Mouse (Mus musculus) urinary bladder, adult 2 months (tissue): ENCODE results near the gene Tmprss7. TPM values are rescaled to one million over a fixed set of nuclear protein-coding genes. Genes with fewer than 3 reads are reported as not detected.

ENCODE experiments used
- DNase-seq: peaks from one replicate; pipeline ENCODE4 v3.0.0; 2022; ENCODE audit warnings: low spot score
- polyA plus RNA-seq: library from polyadenylated mRNA; depleted of rRNA; stranded (reverse); fragments of >200 nt; gene quantifications from 2 replicates; pipeline ENCODE4 v1.2.3, GENCODE M21; 2012

Tmprss7 gene
- polyA plus RNA-seq, 1 experiment = 0.22 TPM

DNA sequence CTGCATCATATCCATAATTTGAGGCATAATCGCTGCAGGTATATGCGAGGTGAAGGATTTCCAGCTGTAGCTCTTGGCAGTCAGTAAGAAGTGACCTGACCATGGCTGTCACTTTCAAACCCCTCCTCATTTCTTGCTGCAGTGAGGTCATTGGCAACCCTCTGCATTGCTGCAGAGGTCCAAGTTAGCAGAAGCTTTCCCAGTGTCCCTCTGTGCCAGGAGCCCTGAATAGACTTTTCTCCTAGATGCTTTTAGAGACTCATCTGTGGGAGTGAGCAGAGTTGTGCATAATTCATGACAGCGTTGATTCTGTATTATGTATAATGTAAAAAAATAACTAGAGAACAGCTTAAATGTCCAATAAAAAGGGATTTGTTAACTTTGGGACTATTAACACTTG lies 8.2 kb downstream of the Tmprss7 start:
- DNase-seq = no peak

DNA sequence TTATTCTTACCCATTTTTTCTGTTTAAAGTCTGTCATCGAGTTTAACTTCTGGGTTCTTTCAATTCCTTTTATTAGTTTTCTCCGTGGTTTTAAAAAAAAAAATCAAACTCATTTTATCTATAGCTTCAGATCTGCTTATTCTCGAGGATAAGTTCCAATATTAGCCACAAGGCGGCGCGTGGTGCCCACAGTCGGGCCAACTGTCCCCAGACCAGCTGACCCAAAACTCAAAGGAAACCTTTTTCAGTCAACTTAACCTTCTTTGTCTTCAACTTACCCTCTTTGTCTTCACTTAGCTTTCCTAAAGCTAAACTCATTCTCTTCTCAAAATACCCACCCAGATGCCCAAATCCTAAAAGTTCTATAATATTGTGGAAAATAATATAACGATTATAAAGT lies 8.6 kb downstream of the Tmprss7 start:
- DNase-seq = peak; percentile 26

DNA sequence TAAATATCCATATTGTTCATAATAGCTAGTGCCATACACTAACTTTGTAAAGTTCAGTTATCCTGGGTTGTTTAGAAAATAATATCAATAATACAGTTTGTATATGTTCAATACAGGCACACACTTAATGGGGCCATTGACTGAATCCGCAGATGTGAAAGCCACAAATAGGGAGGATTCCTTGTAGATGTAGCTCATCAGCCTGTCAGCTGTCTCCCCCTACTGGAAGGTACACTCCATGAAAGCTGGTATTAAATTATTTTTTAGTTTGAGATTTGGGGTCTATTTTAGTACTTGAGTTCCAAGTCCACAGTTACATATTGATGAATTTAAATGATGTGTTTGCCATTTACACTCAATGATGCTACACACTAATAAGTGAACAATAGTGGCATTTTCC lies 17.0 kb downstream of the Tmprss7 start:
- DNase-seq = no peak

DNA sequence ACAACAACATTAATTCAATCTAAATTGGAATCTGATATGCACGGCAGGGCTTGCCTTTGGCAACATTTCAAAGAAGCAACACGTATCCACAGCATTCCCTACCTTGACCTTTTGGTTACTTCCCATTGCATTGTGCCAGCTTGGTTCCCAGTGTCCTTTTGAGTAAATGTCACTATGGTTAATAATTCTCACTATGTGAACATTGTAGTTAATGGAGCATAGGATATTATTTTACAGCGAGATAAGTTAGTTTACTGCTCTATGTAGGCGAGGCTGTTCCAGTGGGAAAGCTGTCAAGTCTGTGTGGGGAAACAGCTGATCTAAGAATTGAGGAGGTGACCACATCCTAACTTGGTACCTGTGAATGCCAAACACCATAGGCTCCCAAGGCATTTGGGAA lies 23.5 kb downstream of the Tmprss7 start:
- DNase-seq = no peak

DNA sequence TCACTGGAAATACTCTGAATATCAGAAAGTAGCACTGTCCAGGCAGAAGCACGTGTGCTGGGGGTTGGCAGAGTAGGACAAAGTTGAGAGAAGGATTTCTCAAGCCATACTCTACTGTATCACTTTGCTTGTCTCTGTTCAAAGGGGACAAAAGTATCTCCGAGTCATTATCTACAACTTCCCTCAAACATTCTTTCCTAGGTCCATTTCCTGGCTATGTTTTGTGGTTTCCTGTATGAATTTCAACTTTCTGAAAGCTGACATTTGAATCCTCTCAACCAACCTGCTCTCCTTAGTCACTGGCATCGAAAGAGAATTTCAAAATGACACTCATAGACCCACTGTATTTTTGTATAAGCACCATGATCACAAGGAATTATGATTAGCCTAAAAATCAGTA lies 25.3 kb downstream of the Tmprss7 start:
- DNase-seq = no peak

DNA sequence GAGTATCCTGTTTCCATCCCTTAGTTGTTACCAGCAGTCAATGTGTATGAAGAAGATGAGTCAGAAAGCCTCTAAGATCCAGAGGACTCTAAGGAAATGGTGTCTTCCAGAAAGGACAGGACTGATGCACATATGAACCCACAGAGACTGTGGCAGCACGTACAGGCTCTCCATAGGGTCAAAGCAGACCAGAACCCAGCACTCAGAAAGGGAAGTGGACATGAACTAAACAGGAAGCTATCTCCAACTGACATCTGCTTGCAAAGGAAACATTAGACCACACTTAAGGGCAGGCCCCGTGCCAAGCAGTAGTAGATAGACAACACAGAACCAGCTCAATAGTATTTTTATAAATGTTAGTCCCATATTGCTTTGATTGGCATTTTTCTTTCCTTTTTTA lies 27.3 kb downstream of the Tmprss7 start:
- no peak for DNase-seq

DNA sequence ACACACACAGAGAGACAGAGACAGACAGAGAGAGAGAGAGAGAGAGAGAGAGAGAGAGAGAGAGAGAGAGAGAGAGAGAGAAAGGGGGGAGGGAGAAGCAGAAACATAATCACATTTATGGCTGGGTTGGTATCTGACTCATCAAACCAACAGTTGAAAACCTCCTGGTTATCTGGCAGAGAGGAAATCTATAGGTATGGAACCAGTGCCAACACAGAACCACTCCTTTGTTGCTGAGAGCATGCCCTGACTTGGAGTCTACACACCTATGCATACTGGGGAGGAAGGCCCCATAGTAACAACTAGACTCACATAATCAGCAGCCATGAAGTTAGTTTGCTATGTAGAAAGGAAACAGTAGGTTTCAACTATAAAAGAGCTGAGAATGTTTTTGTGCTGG lies 31.1 kb downstream of the Tmprss7 start:
- no peak for DNase-seq

DNA sequence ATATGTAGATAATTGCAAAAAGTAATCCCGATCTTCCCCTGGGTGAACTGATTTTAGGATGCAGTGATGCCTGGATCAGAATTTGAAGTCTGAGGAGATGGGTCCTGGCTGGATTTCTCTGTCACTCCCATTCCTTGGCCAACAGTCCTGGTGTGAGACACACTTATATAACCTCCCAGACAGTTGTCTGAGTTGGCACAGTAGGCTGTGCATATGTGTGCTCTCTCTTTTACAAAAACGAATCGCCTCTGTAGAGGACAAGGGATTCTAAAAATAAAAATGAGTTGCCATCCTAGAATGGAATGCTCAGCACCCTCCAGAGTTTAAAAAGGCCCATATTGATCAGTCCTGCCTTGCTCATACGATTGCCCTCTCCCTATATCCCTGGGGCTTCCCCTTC lies 33.9 kb downstream of the Tmprss7 start:
- no peak for DNase-seq

DNA sequence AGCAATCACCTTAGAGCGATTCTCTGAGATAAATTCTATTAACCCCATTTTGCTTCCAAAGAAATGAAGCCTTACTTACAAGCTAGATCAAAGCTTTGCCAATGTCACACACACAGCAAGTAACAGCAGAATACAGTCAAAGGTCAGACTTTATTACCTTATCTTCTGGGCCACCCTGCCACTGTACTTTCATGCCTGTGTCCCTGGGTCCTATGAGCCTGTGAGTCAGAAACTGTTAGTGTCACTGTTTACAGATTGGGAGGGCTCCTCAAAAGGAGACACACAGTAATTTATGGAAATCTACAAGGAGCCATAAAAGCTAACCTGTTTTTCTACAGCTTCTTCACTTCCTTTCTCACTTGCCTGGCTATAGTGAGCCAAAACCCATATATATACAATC lies 35.2 kb downstream of the Tmprss7 start:
- no peak for DNase-seq

DNA sequence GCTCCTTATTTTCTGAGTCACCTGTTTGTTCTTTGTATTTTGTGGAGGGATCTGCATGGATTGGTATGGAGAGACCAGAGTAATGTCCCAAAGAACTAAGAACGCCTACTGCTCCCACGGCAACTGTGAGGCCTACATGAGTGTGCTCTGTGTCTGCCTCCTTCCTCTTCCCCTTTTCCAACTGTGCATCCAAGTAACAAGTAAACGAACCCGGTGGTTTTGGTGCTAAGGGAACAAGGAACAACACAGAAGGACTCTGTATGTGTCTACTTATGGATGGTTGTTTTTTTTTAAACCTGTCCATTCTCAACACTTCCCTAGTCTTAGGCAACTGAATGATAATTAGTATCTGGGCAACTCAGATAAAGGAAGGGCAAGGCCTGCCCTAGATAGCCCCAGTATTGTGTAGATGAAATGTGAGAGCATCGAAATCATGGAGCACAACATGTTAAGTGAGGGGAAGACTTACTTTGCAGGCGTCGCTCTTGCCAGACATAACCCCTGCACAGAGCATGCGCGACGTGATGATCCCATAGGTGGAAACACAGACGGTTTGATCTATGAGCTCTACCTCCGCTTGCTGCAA lies 35.8 kb downstream of the Tmprss7 start:
- DNase-seq = no peak

DNA sequence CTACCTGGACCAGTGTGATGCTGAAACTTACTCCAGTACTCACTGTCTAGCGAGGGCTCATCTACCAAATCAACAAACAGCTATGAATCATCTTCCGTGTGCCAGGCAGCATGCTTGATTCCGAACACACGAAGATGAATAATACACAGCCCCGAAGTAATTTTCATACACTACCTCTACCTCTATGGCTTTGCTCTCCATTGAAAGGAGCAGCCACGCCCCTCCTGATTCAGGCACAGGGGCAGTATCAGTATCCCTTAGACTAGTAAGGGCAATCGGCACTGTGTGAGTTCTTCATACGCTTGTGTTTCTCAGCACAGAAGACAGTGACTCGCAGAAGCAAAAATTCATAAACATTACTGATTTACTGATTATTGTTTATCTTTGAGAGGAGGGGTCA lies 39.0 kb downstream of the Tmprss7 start:
- DNase-seq = no peak

DNA sequence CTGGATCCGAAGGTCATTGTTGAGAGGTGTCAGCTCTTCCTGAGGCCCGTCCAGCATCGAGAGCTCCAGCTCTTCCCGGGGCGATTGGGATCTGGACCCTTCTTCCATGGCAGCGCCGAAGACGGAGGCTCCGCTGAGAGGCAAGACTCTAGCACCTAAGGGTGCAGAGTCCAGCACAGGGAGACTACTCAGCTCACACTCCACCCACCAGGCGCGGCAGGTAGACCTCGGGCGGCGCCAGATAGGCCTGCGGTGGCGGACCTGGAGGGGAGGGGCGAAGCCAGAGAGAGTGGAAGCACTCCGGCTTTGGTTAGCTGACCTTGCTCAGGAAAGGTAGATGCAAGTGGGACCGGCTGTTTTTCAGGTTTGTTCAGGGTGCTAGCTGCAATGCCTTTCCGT lies 39.5 kb downstream of the Tmprss7 start, which contains the start of gene BC016579:
TSS of gene BC016579 (minus strand) at position 135 of the 399 bp plus-strand sequence.
- DNase-seq = peak; percentile 40

DNA sequence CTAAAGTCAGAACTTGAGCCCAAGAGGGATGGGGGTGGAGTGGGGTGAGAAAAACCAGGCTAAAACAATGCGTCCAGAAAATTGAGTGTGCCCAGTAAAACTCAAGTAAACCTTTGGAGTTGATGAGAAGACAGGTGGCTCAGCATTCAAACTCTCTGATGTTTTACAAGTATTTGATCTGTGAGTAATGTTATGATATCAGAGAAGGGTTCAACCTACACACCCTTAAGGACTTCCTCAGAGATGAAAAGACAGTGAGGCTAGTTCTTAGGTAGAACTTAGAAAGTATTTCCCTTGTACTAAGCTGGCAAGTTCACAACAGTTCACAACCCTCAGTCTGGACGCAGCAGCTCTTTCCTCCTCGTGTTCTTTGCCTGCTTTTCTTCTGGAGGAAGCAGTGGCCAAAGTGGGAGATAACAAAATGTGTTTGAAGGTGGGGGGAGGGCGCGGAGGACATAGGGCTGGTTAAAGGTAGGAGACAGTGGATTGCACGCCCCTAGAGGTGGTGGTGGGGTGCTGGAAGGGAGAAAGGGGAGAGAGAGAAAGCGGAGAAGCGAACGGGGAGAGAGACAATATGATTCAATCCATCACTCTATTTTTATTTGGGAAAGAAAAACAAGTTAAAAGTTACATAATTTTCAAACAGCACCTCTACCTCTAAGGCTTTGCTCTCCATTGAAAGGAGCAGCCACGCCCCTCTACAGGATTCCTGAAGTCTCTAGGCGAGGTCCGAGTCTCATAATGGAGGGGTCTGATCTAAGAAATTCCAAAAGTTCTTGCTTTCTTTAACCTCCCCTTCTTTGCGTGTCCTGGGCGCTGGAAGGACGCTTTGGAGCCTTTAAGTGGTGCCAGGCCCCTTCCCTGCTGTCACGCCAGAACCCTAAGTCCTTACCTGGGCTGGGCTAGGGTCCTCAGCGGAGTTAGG lies 40.2 kb downstream of the Tmprss7 start:
- DNase-seq = no peak

DNA sequence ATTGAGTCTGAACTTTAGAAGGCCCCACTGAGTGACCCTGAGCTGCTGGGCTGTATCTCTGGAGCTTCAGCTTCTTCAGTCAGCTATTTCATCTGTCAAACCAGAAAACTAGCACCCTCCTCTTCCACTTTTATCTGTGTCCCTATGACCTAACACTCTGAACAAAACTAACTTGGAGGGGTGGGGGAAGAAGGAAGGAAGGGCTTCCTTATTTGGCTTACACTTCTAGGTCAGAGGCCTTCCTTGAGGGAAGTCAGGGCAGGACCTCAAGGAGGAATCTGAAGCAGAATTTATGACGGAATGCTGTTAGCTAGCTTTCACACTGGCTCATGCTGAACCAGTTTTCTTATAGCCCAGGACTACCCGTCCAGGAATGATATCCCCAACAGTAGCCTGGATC lies 42.0 kb downstream of the Tmprss7 start:
- no peak for DNase-seq

DNA sequence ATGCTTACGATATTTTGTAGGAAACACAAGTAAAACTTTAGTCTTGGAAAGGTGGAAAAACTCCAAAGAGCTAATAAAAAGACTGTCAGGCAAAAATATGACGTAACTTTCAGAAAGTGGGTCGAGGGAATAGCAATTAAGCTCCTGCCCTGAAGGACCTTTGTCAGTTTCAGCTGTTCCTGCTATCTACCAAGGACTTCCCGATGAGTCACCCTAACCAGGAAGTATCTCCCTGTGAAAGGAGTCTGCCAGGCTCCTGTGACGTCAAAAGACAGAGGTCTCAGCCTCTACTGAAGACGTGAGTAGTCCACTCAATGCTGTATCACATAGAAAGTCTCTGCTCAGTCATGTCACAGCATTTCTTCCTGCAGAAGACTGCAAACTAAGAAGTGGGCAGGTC lies 49.1 kb downstream of the Tmprss7 start:
- no peak for DNase-seq

DNA sequence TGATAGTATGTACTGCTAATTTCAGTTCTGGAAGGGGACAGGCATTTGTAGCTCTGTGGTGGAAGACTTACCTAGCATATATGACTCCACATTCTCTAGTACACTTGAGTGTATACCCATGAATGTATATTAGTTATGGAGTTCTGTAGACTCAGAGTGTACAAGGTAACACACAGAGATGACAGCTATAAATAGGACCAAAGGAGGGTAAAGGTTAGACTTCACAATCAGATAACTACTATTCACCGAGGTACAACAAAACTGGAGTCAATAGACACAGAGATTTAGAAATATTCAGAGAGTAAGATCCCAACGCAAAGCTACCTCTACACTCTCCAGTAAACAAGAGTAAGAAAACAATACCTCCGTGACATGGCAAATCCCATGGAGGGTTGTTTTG lies 49.5 kb downstream of the Tmprss7 start:
- no peak for DNase-seq

DNA sequence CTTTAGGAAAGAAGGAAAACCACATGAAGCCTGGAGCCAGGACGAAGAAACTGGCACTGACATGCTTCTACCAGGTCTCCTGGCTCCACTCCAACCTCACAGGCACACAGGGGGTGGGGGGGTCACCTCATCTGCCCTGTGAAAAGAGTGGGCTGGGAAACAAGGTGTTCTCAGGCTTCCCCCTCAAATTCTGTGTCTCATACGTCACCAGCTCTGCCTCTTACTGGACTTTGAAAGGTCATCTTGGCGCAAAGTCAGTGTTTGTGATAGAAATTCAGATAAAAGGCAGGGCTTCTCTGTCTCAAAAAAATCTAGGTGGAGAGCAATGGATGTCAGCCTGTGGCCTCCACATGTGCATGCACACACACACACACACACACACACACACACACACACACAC lies 52.2 kb downstream of the Tmprss7 start:
- no peak for DNase-seq

DNA sequence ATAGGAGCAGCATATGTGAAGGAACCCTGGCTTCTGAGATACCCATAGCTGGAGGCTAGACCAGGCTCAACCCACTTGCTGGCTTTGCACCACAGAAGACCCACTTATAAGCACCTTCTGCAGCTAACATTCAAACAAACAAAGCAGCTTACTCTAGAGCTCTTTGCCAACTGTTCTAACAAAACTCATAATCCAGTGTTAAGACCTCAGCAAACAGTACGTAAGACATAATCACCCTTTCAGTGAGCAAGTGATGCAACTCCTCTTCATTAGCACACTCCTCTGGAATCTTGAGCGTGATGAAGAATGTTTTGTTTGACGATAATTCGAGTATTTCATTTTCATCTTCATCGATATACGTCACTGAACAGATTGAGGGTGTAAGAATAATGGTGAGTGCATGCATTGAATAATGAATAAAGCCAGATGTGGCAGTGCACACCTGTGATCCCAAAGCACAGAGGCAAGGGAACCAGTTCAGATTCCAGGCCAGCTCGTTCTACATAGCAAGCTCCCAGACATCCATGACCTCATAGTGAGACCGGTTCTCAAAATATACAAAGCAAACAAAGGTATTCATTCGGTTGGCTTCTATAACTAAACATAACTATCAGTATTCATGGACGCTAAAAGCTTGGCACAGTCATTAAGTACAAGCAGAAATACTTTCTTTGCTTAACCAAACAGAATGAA lies 53.2 kb downstream of the Tmprss7 start:
- no peak for DNase-seq

DNA sequence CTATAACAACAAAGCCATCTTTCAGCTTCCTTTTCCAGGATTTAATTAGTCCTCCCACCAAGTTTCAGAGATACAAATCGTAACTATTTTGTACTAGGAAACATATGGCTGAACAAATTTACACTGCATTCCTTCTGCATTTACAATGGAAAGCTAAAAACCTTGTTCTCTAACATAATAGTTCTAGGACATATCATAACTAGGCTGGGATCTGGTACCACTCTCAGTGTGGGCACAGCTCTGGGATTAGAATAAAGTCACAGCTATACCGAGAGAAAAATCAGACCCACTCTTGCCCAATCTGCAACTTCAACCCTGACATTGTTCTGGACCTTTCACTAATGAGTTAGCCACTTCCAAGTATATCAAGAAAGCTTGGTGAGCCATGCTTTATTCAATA lies 57.6 kb downstream of the Tmprss7 start:
- DNase-seq = no peak

DNA sequence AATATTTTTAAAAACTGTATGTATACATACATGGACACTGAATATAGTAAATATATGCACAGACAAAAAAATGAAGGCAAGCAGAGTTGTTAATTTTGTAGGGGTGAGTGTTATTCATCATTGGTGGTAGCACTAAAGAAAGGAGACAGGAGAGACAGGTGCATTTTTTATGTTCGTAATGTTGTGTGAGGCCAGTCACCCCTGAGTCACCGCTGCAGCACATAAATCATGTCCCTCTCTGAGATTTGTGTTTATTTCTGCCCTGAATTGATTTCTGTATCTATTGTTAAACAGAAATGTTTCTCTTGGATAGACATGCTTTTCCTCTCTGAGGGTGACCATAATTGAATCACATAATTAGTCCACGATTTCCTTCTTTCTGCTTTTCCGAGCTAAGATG lies 61.0 kb downstream of the Tmprss7 start:
- DNase-seq = no peak

DNA sequence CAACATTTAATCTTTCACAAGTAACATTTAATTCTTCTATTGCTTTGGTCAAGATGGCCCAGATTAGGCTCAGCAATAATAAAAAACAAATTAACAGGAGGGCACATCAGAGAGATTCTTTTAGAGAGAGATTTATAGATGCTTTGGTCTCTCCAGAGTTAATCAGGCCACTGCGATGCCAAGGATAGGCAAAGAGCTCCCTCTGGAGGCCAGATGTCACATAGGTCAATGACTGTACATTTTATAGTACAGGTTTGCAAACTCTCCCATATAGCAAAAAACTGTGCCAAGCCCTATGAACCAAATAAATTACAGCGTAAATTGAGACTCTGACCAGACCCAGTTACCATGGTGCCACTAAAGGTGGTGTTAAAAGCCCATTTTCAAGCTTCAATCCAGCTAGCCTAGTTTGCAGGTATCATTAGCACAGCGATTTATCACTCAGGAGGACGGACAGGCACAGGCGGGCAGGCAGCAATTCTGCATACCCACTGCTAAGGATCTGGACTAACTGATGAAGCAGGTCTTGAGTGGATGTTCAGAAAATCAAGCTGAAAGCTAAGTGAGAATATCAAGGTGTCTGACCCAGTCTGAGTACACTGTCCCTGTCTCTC lies 63.0 kb downstream of the Tmprss7 start:
- no peak for DNase-seq

DNA sequence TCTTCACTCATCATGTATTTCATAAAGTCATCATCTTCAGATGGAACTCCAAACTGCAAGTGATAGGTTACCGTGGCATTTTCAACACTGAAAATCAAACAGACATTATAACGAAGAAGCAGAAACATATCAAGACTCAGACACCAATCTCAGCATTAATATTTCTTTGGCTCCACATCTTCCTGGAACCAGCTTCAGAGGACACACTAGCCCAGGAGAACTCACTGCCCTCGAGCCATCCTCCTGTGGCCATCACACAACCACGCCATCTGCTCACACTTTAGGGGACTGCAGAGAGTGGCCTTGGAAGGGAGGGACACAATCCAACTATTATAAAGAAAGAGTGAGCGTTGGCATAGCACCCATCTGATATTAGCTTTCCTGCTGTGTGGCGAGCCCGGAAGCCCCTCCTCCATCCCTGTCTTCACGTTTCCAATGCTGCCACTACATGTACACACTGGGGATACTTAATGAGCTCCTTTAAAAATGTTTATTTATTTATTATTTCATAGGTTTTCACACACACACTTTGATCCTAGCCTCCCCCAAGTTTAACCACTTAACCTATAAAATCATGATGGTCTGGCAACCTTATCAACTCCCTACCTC lies 63.9 kb downstream of the Tmprss7 start:
- DNase-seq = no peak
